ENCODE assay signal across 8 mouse cellular contexts in the genomic region with DNA sequence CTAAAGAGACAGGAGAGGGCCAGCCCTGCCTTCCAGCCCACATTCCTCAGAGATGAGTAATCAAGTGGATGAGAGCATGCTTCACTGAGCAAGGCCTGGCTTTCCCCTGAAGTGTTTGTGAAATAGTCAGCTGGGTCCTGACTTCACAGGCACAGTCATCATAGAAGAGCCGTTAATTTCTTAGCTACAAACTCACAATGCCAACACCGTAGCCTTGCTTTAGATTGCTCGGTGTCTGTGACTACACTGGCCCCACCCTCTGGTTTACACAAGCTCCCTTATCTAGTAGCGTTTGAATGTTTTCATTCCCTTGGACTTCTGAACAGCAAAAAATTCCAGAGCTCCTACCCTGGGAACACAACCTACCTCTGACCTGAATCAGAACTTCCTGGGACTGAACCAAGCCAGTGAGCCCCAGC. TPM values are rescaled to one million over a fixed set of nuclear protein-coding genes. Genes with fewer than 3 reads are reported as not detected.
DNase-seq lines count a peak whose midpoint lies in the region; ATAC-seq and TF ChIP-seq lines count a peak whose summit lies in the region.

No protein-coding gene starts in this region.

- no peaks in the 10 kb centered on the region for H3K36me3 ChIP-seq in forebrain, embryonic 13.5 days (ENCODE audit: poor library complexity, severe bottlenecking)
- H3K36me3 ChIP-seq in kidney, embryonic 15.5 days, result no peaks in the 10 kb centered on the region
- H3K36me3 ChIP-seq in hindbrain, embryonic 12.5 days, result no peaks in the 10 kb centered on the region

- no peaks in the 10 kb centered on the region for H3K9me3 ChIP-seq in forebrain, embryonic 13.5 days (replicated peaks)
- no peaks in the 10 kb centered on the region for H3K9me3 ChIP-seq in kidney, embryonic 15.5 days (replicated peaks)
- H3K9me3 ChIP-seq in hindbrain, embryonic 12.5 days (replicated peaks), result no peaks in the 10 kb centered on the region

- intact Hi-C loops in left cerebral cortex, adult 2 months (cut with DNase I), result no loop called here

- 10% methylated on average over 4 of the region's 4 CpGs for WGBS in forebrain, embryonic 13.5 days
- WGBS in kidney, embryonic 15.5 days, result 17% methylated on average over 4 of the region's 4 CpGs
- WGBS in hindbrain, embryonic 12.5 days, result 29% methylated on average over 4 of the region's 4 CpGs

- no peak overlapping the region for H3K27ac ChIP-seq in forebrain, embryonic 13.5 days
- H3K27ac ChIP-seq in kidney, embryonic 15.5 days, result peak overlapping the region; percentile 78
- no peak overlapping the region for H3K27ac ChIP-seq in left cerebral cortex, adult 2 months
- no peak overlapping the region for H3K27ac ChIP-seq in hindbrain, embryonic 12.5 days

- ATAC-seq in forebrain, embryonic 13.5 days, result peak; percentile 86; the same call in 1 of the 2 replicates
- peak; percentile 97 for ATAC-seq in kidney, embryonic 15.5 days (replicated peaks; ENCODE audit: low FRiP score)
- ATAC-seq in hindbrain, embryonic 12.5 days (ENCODE audit: low FRiP score), result no peak

- H3K9ac ChIP-seq in forebrain, embryonic 13.5 days, result no peak overlapping the region
- H3K9ac ChIP-seq in kidney, embryonic 15.5 days, result no peak overlapping the region
- H3K9ac ChIP-seq in hindbrain, embryonic 12.5 days, result no peak overlapping the region

- no peak for TF ChIP-seq CTCF in left cerebral cortex, adult 2 months (IDR thresholded peaks at IDR 0.05)

- no peak overlapping the region for H3K4me3 ChIP-seq in forebrain, embryonic 13.5 days
- H3K4me3 ChIP-seq in kidney, embryonic 15.5 days (replicated peaks), result no peak overlapping the region
- H3K4me3 ChIP-seq in left cerebral cortex, adult 2 months, result no peak overlapping the region
- no peak overlapping the region for H3K4me3 ChIP-seq in hindbrain, embryonic 12.5 days

- peak; percentile 45 for DNase-seq in urinary bladder, postnatal 14 days (ENCODE audit: low spot score)
- no peak for DNase-seq in urinary bladder, postnatal 25 days (ENCODE audit: low spot score)
- peak; percentile 59 to 69 for DNase-seq in lung, postnatal 4 days
- DNase-seq in left cerebral cortex, adult 2 months (ENCODE audit: extremely low spot score in 1 of 2, low spot score in 2 of 2), result no peak
- DNase-seq in testis, postnatal 14 days (ENCODE audit: low spot score), result no peak

- peaks cover 2% of the 10 kb centered on the region; the same call in 1 of the 2 replicates for H3K27me3 ChIP-seq in forebrain, embryonic 13.5 days
- no peaks in the 10 kb centered on the region for H3K27me3 ChIP-seq in kidney, embryonic 15.5 days
- H3K27me3 ChIP-seq in hindbrain, embryonic 12.5 days, result no peaks in the 10 kb centered on the region

- H3K4me1 ChIP-seq in forebrain, embryonic 13.5 days, result peaks cover 13% of the 10 kb centered on the region
- peaks cover 25% of the 10 kb centered on the region for H3K4me1 ChIP-seq in kidney, embryonic 15.5 days
- H3K4me1 ChIP-seq in hindbrain, embryonic 12.5 days, result no peaks in the 10 kb centered on the region

- no peak overlapping the region for H3K4me2 ChIP-seq in forebrain, embryonic 13.5 days
- H3K4me2 ChIP-seq in kidney, embryonic 15.5 days, result peak overlapping the region; percentile 27; the same call in 1 of the 2 replicates
- no peak overlapping the region for H3K4me2 ChIP-seq in hindbrain, embryonic 12.5 days (replicated peaks)

RNA-seq across cellular contexts. Expression of gene Pkp2, which starts 11.4 kb away (rescaled TPM):
- 1.1 and 1.4 TPM in 2 replicates for polyA plus RNA-seq in forebrain, embryonic 13.5 days (2015; fragmentation: Nextera tagmentation; extraction: Ambion mirVana)
- 10.1 and 11.0 TPM in 2 replicates for polyA plus RNA-seq in kidney, embryonic 15.5 days (2015; fragmentation: Nextera tagmentation; extraction: Ambion mirVana)
- total RNA-seq in left cerebral cortex, adult 2 months (2021), result 1 to 10 TPM; 5.9 to 9.6 TPM
- polyA plus RNA-seq in hindbrain, embryonic 12.5 days (2016; fragmentation: Nextera tagmentation; extraction: Ambion mirVana), result 2.7 and 3.7 TPM in 2 replicates

Comparison
In these comparisons a context has a peak if more than half of its experiments do, and no peak if none do; other contexts are left out.
1. DNase-seq: peak in urinary bladder, postnatal 14 days (single experiment) and lung, postnatal 4 days (2 of 2); none in urinary bladder, postnatal 25 days (single experiment), left cerebral cortex, adult 2 months (0 of 2) and testis, postnatal 14 days (single experiment).